Mouse (Mus musculus) stomach, postnatal 0 days (tissue): Measurements from ENCODE around the gene Ngp.

Source experiments
- CTCF ChIP-seq: IDR thresholded peaks from 2 replicates; pipeline ENCODE4 v1.5.1; 2016; ENCODE audit warnings: antibody characterized with exemption, low read depth, mild to moderate bottlenecking, moderate library complexity
- EP300 ChIP-seq: optimal IDR thresholded peaks from 2 replicates; pipeline ENCODE3; 2016; ENCODE audit warnings: antibody characterized with exemption

DNA sequence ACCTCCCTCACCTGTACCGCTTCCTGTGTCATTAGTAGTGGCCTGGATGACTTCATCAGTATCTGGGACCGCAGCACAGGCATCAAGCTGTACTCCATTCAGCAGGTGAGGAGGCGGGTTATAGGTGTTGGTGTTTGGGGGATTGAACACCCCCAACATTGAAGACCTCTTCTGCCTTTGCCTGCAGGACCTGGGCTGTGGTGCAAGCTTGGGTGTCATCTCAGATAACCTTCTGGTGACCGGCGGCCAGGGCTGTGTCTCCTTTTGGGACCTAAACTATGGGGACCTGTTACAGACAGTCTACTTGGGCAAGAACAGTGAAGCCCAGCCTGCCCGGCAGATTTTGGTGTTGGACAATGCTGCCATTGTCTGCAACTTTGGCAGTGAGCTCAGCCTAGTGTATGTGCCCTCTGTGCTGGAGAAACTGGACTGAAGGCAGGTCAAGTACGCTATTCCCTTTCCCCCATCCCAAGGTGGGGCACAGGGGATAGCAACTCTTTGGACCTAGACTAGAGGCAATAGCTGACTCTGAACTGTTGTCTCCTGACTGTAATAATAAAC lies 35.1 kb upstream of the Ngp start:
- TF ChIP-seq CTCF (no peak), EP300 (no peak)
